Mouse (Mus musculus) fat pad, adult 2 months (tissue): Measurements from ENCODE around the gene Rgs17.

Experiments used
- DNase-seq: peaks from one replicate; pipeline ENCODE4 v3.0.0-alpha.2; 2011; ENCODE audit warnings: low read depth, low spot score; ENCODE audit errors: extremely low read depth

Gene Rgs17

DNA sequence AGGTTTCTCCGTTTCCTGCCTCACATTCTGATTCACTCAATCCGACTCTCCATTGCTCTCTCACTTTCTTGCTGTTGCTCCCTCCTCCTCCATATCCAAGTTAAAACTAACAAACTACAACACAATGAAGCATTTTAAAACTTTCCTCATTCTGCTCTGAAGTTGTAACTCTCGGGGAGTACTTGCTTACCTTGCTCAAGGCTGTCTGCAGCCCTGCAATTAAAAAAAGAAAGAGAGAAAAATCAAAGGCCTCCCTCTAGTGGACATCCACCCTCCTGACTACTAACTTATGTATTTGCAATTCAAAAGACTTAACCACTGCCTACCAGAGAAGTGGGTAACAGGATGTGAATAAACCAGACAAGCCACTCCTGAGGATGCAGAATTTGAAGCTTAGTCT lies 97.4 kb downstream of the Rgs17 start:
- no peak for DNase-seq

DNA sequence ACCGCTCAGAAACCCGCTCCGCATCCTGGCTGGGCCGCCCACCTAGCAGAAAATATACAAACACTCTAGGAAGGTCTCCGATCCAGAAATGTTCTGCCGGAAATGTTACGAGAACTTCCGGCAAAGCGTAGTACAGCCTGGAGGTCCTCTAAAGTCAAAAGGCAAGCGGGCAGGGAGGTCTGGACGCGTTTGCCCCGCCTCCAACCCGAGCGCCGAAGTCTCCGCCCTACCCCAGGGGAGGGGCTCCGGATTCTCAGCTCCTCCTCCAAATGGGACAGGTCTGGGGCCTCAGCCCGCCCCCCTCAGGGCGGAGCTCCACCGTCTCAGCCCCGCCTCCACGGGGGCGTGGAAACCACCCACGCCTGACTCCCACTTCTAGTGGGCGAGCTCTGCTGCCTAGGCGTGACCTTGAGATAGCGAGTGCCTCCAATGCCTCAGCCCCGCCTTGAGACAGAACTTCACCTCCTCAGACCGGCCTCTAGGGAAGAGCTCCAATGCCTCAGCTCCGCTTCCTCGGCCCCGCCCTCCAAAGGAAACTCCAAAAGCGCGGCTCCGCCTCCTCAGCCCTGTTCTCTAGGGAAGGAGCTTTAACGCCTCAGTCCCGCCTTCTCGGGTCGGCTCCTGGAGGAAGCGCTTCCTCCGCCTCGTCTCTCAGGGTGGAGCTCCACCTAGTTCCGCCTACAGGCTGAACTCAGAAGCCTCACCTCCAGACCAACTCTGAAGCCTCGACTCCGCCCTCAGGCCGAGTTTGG lies 98.3 kb downstream of the Rgs17 start, which contains the start of gene Mtrf1l:
TSS of gene Mtrf1l (minus strand) at position 171 of the 752 bp plus-strand sequence.
- peak; percentile 93 for DNase-seq

DNA sequence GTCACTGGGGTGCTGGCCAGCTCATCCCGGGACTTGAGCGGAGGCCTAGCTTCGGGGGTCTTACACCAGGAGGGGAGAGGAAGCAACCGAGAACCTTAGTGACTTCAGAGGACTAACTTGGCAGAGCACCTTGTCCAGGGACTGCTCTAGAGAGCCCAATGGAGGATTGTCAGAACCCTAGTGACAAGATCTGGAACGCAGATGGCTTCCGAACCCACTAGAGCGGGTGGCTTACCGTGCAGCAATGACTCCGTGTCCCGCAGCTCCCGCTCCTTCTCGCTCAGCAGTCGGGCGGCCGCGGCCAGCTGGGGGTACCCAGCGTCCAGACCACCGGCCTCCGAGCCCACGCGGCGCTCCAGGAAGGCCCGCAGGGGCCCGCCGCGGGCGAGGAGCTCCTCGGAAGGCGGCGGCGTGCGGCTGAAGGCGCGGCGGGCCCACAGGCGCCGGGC lies 98.9 kb downstream of the Rgs17 start:
- no peak for DNase-seq

DNA sequence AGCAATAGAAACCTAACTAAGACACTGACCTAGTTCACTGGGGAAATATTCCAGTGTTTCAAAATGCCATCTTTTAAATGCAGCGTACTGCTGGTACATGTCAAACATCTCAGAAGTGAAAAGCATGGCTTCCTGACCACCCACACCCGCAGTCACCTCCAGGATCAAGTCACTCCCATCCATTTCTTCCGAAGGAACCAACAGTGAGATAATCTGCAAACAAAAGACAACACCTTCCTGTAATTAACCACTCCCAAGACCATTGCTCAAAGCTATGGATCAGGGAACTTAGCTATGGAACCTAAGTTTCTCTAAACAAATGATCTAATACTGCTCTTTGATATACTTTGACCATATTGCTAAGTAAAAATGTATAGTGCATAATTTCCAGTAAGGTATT lies 103.4 kb downstream of the Rgs17 start:
- DNase-seq: no peak

DNA sequence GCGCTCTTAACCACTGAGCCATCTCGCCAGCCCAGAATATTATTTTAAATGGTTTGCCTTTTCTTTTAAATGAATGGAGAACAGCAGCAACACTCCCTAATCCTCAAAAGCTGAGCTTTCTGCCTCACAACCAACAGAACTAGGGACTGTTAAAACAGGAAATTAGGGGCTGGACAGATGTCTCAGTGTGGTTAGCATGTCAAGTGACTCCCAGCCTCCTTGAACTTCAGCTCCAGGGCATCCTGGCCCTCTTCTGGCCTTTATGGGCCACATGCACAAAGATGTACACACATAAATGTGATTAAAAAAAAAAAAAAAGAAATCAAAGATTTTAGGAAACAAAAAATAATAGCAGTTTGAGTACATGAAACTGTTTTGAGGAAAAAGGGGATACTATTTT lies 106.2 kb downstream of the Rgs17 start:
- DNase-seq: no peak

DNA sequence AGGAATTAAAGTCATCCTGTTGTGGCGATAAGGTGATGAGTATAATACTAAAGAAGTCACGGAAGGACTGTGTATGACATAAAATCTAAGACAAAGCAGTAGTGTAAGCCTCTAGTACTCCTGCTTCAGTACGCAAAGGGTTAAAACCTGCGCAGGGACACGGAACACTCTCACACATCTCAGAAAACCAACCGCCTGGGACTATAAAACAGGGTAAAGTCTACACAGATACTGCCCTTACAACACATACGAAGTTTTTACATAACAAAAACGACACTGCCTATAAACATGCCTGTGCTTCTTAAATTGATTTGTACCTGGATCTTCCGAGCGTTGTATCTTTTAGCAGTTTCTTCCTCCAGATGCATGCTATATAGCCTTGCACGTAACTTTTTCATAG lies 108.5 kb downstream of the Rgs17 start:
- no peak for DNase-seq

DNA sequence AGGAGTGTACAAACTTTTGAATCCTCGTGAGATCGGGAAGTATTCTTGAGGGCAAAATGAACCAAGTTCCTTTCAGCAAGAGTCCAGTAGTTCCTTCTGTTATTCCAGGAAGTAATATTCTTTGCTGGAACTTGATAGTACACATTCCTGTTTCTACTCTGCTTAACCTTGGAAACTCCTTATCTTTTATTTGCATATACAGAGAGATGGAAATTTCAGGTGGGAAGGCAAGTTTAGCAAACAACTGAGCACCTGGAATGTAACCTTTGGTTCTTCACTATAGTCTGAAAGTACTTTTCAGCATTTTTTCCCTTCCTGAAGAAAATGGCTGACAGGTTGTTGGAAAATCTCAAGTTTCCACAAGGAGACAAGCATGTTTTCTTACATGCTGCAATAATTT lies 114.5 kb downstream of the Rgs17 start:
- no peak for DNase-seq

DNA sequence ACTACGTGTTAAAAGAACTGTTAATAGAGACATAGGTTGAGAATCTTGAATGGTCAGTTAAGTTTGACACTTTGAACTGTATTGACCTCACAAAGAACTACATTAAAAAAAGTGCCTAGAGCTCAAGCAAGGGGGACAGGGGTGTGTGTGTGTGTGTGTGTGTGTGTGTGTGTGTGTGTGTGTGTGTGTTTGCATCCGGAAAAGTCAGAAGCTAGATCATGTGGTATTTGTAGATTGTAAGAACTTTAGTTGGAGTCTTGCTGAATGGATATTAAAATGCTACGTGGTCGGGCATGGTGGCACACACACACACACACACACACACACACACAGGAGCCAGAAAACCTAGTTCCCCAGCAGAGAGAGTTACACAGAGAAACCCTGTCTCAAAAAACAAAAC lies 115.2 kb downstream of the Rgs17 start:
- no peak for DNase-seq

DNA sequence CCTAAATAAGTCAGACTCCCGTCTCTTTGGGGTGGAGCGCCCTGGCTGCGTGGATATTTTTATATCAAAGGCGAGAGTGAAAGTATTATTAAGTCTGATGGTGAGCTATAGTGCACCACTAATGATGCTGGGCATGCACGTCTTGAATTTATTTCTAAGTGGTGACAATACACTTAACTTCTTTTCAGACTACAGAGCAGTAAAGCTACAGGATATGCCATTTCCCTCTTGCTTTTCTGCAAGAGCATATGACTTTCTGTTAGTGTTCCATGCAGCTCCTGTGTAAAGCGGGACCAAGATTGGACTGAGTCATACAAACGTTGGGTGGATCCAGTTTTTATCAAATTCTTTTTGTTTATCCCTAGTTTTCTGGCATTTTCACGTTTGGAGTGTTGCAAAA lies 115.8 kb downstream of the Rgs17 start:
- no peak for DNase-seq

DNA sequence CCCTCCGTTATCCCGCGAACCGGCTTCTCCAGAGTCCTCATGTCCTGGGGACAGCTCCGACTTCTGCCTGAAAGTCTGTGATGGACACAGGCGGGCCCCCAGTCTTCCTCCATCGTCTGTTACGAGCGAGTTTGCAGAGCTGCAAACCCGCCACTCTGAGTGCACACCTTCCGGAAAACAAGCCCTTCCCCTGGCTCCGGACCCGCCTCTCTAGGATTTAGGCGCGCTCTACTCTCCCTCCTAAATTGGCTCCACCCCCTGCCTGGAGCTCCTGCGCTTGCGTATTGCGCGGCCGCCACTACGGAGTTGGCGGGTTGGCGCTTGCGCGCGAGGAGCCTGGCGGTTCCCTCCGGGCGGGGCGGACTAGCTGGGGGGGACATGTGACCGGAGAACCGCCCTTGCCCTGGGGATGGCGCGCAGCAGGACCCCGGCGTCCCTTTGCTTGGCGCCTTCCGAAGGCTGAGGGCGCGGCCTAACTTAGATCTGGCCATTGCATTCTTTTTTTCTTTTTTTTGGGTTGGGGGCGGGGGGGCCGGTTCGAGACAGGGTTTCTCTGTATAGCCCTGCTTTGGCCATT lies 116.4 kb downstream of the Rgs17 start:
- peak; percentile 50 for DNase-seq

DNA sequence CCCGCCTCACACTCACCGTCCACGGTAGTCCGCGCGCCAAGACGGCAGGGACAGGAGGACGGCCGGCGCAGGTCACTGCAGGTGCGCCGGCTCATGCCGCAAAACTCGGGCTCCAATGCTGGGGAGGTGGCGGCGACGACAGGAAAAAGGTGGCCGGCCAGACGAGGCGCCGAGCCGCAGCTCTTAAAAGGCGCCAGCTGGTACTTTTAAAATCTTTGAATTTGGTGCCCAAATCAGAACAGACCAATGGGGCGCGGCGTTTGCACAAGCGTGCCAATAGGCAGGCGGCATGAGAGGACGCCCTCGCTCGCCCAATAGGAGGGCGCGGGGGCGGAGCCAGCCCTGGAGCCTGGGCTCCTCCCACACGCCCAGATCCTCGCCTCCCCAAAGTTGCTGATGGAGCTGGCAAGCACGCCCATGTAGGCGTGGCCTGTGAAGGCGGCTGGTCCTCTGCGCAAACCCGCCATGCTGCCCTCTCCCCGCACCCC lies 116.9 kb downstream of the Rgs17 start, which contains the start of gene Fbxo5:
TSS of gene Fbxo5 (minus strand) at position 358 of the 488 bp plus-strand sequence.
- peak; percentile 76 for DNase-seq

DNA sequence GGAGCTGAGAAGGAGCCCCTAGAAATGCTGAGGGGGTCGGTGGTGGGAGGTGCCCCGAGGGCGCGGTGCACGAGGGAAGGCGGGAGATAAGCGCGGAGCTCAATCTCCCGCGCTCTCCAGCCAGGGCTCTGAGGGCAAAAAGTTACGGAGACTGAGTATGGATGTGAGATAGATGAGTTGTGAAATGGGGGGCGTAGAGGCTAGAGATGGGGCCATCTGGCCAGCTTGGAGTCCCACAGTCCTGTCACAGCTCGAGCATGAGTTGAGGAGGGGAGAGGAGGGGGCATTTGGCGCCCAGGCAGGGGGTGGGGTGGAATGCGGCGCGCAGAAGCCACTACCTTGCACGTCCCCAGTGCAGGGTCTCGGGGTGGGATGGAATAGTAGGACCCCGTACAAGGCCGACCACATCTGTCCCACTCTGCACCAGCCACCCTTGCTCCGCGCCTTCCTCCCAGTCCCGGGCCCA lies 117.5 kb downstream of the Rgs17 start:
- no peak for DNase-seq

DNA sequence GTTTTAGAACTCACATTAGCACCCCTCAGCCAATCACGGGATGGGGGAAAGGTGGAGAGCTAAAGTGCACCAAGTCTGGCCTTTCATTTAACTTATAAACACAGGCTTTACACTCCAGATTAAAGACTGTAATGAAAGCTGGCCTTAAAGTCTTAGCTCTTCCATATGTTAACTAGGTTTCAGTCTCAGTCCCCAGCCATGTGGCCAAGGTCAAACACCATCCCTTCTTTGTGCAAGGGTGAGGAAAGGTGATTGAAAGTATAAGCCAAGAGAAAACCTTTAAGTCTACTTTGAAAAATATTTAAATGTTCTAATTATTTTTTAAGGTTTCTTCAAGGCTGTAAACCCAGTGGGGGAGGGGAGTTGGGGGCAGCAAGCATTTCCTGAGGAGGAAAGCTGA lies 118.5 kb downstream of the Rgs17 start:
- DNase-seq: no peak

DNA sequence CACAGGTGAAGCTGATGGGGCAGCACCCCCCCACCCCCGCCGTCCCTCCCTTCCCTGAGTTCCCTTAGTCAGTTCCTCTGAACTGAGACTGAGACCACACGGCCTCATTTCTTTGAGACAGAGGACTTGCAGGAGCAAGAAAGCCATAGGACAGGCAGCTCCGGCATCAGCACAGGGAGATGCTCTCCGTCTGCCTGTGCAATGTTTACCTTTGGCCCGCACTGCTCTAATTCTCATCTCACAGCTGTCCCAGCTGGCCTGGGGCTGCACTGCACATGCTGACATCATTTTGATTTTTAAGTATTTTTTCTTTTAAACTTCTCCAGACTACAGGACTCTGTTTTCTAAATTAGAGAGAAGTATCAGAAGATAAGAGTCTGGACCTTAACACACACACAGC lies 119.3 kb downstream of the Rgs17 start:
- DNase-seq: no peak

DNA sequence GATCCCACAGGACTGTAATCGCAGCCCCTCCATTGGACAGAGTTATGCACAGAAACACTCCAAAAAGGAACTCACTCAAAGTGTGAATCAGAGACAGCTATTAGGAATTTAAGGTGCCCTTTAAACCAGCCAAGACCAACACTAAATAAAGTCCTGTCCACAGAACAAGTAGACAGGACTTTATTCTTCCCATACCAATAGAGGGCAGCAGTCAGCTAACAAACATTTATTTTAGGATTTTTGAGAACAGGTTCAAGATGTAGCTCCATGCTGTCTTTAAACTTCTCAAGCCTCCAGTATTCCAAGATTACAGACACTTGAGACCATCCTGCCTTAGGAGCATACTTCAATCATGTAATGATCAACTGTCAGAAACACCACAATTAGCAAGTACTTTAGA lies 121.7 kb downstream of the Rgs17 start:
- DNase-seq: no peak

DNA sequence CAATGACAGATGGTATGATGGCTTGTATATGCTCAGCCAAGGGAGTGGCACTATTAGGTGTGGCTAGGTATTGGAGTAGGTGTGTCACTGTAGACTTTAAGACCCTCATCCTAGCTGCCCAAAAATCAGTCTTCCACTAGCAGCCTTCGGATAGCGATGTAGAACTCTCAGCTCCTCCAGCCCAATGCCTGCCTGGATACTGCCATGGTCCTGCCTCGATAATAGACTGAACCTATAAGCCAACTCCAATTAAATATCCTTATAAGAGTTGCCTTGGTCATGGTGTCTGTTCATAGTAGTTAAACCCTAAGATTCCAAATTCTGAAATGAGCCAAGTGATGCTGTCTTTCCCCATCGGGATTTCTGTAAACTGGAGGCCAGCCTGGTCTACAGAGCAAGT lies 124.1 kb downstream of the Rgs17 start:
- DNase-seq: no peak

DNA sequence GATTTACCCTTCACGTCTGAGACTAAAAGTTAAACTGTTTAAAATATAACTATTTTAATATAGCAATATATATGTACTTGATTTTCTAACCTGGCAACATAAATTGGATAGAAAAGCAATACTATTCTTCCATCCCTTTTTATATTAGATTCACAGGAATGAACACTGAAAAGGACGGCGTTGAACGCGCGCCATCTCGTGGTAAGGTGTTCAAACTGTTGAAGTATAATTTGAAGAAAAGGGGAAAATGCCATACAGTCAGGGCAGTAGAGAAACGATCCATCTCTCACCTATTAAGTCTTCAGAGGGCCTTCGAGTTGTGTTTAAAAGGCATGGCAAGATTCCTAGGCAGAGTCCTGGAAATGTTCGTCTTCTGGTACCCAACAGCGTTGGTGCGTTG lies 131.5 kb downstream of the Rgs17 start:
- no peak for DNase-seq

DNA sequence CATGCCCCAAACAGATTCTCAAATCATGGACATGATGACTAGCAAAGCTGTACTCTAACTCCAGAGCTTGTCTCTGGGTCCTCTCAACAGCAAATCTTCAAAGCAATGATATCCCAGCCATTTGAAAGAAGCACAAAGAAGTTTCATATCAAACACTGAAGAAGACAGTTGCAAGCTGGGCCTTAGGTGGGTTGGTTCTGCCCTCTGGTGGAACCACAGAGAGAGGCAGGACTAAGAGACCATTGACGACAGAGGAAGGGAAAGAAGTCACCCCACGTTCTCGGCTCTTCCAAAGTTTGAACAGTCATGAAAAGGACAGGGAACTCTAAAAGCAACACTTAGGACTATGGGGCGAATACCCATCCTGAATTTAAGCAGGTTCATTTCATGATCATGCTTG lies 135.3 kb downstream of the Rgs17 start:
- no peak for DNase-seq
